Mouse (Mus musculus): ENCODE data around the gene Fam19a1.

DNA sequence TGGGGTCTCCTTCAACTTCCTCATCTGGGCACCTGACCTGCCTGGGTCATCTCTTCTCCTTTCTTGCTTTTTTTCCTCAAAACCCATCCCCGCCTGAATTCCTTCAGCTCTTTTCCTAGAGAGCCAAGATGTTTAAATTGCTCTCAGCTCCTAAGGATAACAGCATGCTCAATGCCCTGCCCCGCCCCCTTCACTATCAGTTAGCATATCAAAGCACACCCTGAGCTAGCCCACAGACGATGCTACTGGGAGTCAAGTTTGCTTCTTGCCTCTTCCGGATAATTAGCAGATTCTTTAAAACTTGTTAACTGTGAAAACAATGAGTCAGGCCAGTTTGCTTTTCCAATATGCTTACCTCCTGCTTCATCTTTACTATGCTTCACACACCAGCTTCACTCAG lies 176.7 kb downstream of the Fam19a1 start:
- no peak for TF ChIP-seq CTCF (IDR thresholded peaks at IDR 0.05; ENCODE audit: extremely low read depth, insufficient read length, insufficient replicate concordance, low read depth, low read length)
- TF ChIP-seq POLR2A (IDR thresholded peaks at IDR 0.05; ENCODE audit: low read depth, low read length) = no peak
